Mouse (Mus musculus) CH12.LX (cell line): Measurements from ENCODE around the gene Tnp2. TPM values are rescaled to one million over a fixed set of nuclear protein-coding genes. Genes with fewer than 3 reads are reported as not detected.

Experiments used
- DNase-seq: peaks from one replicate; pipeline ENCODE4 v3.0.0-alpha.2; 2013; ENCODE audit errors: extremely low read depth
- H3K27ac ChIP-seq: 2 replicates; pipeline ENCODE4 v1.5.1; 2012; ENCODE audit warnings: low read depth, mild to moderate bottlenecking, control low read depth, moderate library complexity; ENCODE audit not compliant: insufficient read depth
- H3K27me3 ChIP-seq: replicated peaks from 2 replicates; pipeline ENCODE3; 2012; ENCODE audit warnings: inconsistent platforms
- H3K36me3 ChIP-seq, 2 experiments: replicated peaks in 1 of 2; 2 replicates each; pipeline versions ENCODE3 to v1.6.1; 2012; ENCODE audit warnings: inconsistent platforms in 1 of 2, low read length in 1 of 2, mild to moderate bottlenecking in 1 of 2, mixed read lengths in 1 of 2, moderate library complexity in 1 of 2; ENCODE audit not compliant: control insufficient read depth in 1 of 2, insufficient read depth in 1 of 2
- H3K4me1 ChIP-seq, 2 experiments: 2 replicates each; pipeline ENCODE4 v1.6.1; 2012; ENCODE audit warnings: inconsistent platforms in 1 of 2, moderate library complexity in 1 of 2; ENCODE audit not compliant: insufficient read depth in 2 of 2, control insufficient read depth in 1 of 2
- H3K4me2 ChIP-seq: 2 replicates; pipeline ENCODE4 v1.6.1; 2012; ENCODE audit warnings: low read depth, mild to moderate bottlenecking, control low read depth; ENCODE audit not compliant: poor library complexity, insufficient read depth, severe bottlenecking
- H3K4me3 ChIP-seq, 3 experiments: fragments of 150-350 bp in 1 of 3; sonication (generic) in 1 of 3; replicated peaks in 1 of 3; 2 replicates each; pipeline versions ENCODE3 to v1.5.1; 2011 to 2012; ENCODE audit warnings: low read depth in 2 of 3, low read length in 2 of 3, mild to moderate bottlenecking in 2 of 3, moderate library complexity in 2 of 3, control low read depth in 1 of 3, improper control_type of control experiment in 1 of 3, inconsistent platforms in 1 of 3, mixed read lengths in 1 of 3; ENCODE audit not compliant: poor library complexity in 1 of 3
- H3K79me2 ChIP-seq: replicated peaks from 2 replicates; pipeline ENCODE4 v1.6.1; 2012; ENCODE audit warnings: mild to moderate bottlenecking, moderate library complexity; ENCODE audit not compliant: control insufficient read depth, poor library complexity, insufficient read depth, severe bottlenecking; ENCODE audit errors: extremely low read depth
- H3K9ac ChIP-seq: 2 replicates; pipeline ENCODE4 v1.6.1; 2012; ENCODE audit warnings: low read depth, mild to moderate bottlenecking, control low read depth, moderate library complexity; ENCODE audit not compliant: insufficient read depth
- H3K9me3 ChIP-seq: replicated peaks from 2 replicates; pipeline ENCODE3; 2012; ENCODE audit warnings: low read length, inconsistent platforms, mixed read lengths
- BHLHE40 ChIP-seq: IDR thresholded peaks from 2 replicates; pipeline ENCODE4 v1.6.1; 2011; ENCODE audit warnings: mild to moderate bottlenecking, low read depth, low read length, improper control_type of control experiment
- CHD1 ChIP-seq: IDR thresholded peaks from 2 replicates; pipeline ENCODE4 v1.6.1; 2012; ENCODE audit warnings: low read depth, low read length, improper control_type of control experiment, inconsistent platforms
- CHD2 ChIP-seq: IDR thresholded peaks from 2 replicates; pipeline ENCODE4 v1.6.1; 2011; ENCODE audit warnings: low read length, improper control_type of control experiment
- CTCF ChIP-seq, 2 experiments: IDR thresholded peaks in 1 of 2; conservative IDR thresholded peaks in 1 of 2; 2 replicates each; pipeline ENCODE4 v1.5.1; 2011 to 2012; ENCODE audit warnings: low read depth in 2 of 2, low read length in 2 of 2, improper control_type of control experiment in 1 of 2, inconsistent platforms in 1 of 2, mild to moderate bottlenecking in 1 of 2, moderate library complexity in 1 of 2
- ELF1 ChIP-seq: IDR thresholded peaks from 2 replicates; pipeline ENCODE4 v1.6.1; 2014; ENCODE audit warnings: low read depth, mild to moderate bottlenecking, inconsistent platforms, low read length, improper control_type of control experiment
- EP300 ChIP-seq: IDR thresholded peaks from 2 replicates; pipeline ENCODE4 v1.6.1; 2011; ENCODE audit warnings: low read length, improper control_type of control experiment
- IRF4 ChIP-seq: IDR thresholded peaks from 2 replicates; pipeline ENCODE4 v1.6.1; 2014; ENCODE audit warnings: low read depth, mild to moderate bottlenecking, inconsistent platforms, low read length, improper control_type of control experiment
- JUN ChIP-seq: IDR thresholded peaks from 2 replicates; pipeline ENCODE4 v1.6.1; 2011; ENCODE audit warnings: low read depth, mild to moderate bottlenecking, low read length, improper control_type of control experiment, moderate library complexity; ENCODE audit not compliant: insufficient read depth
- KAT2A ChIP-seq: IDR thresholded peaks from 2 replicates; pipeline ENCODE4 v1.6.1; 2012; ENCODE audit warnings: low read length, improper control_type of control experiment, inconsistent platforms; ENCODE audit not compliant: insufficient replicate concordance
- MAFK ChIP-seq: IDR thresholded peaks from 2 replicates; pipeline ENCODE4 v1.6.1; 2011; ENCODE audit warnings: low read length, improper control_type of control experiment; ENCODE audit not compliant: insufficient replicate concordance
- MXI1 ChIP-seq: IDR thresholded peaks from 2 replicates; pipeline ENCODE4 v1.6.1; 2011; ENCODE audit warnings: mild to moderate bottlenecking, low read depth, low read length, improper control_type of control experiment
- MYC ChIP-seq: IDR thresholded peaks from 2 replicates; pipeline ENCODE4 v1.6.1; 2011; ENCODE audit warnings: low read depth, mild to moderate bottlenecking, improper control_type of control experiment, low read length
- NELFE ChIP-seq: IDR thresholded peaks from 2 replicates; pipeline ENCODE4 v1.6.1; 2011; ENCODE audit warnings: low read depth, low read length, improper control_type of control experiment
- NRF1 ChIP-seq: IDR thresholded peaks from 2 replicates; pipeline ENCODE4 v1.6.1; 2014; ENCODE audit warnings: low read depth, mild to moderate bottlenecking, inconsistent platforms, low read length, improper control_type of control experiment, moderate library complexity
- PAX5 ChIP-seq: IDR thresholded peaks from 2 replicates; pipeline ENCODE4 v1.6.1; 2012; ENCODE audit warnings: low read length, inconsistent platforms, mixed read lengths
- POLR2A ChIP-seq: IDR thresholded peaks from 2 replicates; pipeline ENCODE4 v1.6.1; 2011; ENCODE audit warnings: low read depth, mild to moderate bottlenecking, improper control_type of control experiment, low read length
- SIN3A ChIP-seq: IDR thresholded peaks from 2 replicates; pipeline ENCODE4 v1.6.1; 2012; ENCODE audit warnings: low read length, improper control_type of control experiment, inconsistent platforms
- SMC3 ChIP-seq: IDR thresholded peaks from 2 replicates; pipeline ENCODE4 v1.6.1; 2011; ENCODE audit warnings: low read depth, low read length, improper control_type of control experiment
- TBP ChIP-seq: conservative IDR thresholded peaks from 2 replicates; pipeline ENCODE4 v1.6.1; 2011; ENCODE audit warnings: low read depth, low read length, improper control_type of control experiment
- TCF12 ChIP-seq: IDR thresholded peaks from 2 replicates; pipeline ENCODE4 v1.6.1; 2014; ENCODE audit warnings: low read depth, mild to moderate bottlenecking, inconsistent platforms, low read length, improper control_type of control experiment
- USF2 ChIP-seq: conservative IDR thresholded peaks from 2 replicates; pipeline ENCODE4 v1.6.1; 2011; ENCODE audit warnings: low read depth, low read length, improper control_type of control experiment
- dilution Hi-C: fragments of 300-500 bp; cut with MboI; formaldehyde crosslinking; loops from 2 replicates; pipeline ENCODE4 v1.14.3; 2020; ENCODE audit warnings: low sequenced_read_pairs; ENCODE audit not compliant: extremely low pct_unique_long_range_greater_than_20kb, extremely low pct_ligation_motif_present
- in situ Hi-C: fragments of 300-500 bp; cut with MboI; formaldehyde crosslinking; loops from 3 replicates; pipeline ENCODE4 v1.14.3; 2019; ENCODE audit warnings: low sequenced_read_pairs, low pct_ligation_motif_present, low pct_unique_long_range_greater_than_20kb, mixed read lengths
- polyA plus RNA-seq: library from polyadenylated mRNA; unstranded; fragments of >175 nt; gene quantifications from 2 replicates; pipeline ENCODE4 v1.2.1, GENCODE M21; 2012; ENCODE audit warnings: low read depth; ENCODE audit not compliant: insufficient read length
- total RNA-seq, 2 experiments: library from RNA; depleted of rRNA; stranded (reverse); fragments of 300-350 nt in 1 of 2; fragments of >200 nt in 1 of 2; gene quantifications; 2 replicates each; pipeline ENCODE4 v1.2.3; 2012 to 2014

The Tnp2 gene
- total and polyA plus RNA-seq, 3 experiments = 0.25 to 0.43 TPM; not detected in 1

- no peak for DNase-seq
- Histone ChIP-seq H3K4me3 (no peak overlapping the region), H3K27ac (no peak overlapping the region), H3K27me3 (no peaks in the 10 kb centered on the region), H3K79me2 (no peaks in the 10 kb centered on the region), H3K4me2 (no peak overlapping the region), H3K9me3 (peaks cover 6% of the 10 kb centered on the region), H3K36me3 (no peaks in the 10 kb centered on the region), H3K4me1 (peaks cover 3 to 4% of the 10 kb centered on the region in 2 experiments; a peak in 3 of 4 replicates), H3K9ac (no peak overlapping the region)
- in situ Hi-C loops = no loop called here
- TF ChIP-seq CHD1 (no peak), NELFE (no peak), TBP (no peak), USF2 (no peak), ELF1 (no peak), CTCF (conservative IDR thresholded peaks at IDR 0.05 in 1 of 2, IDR thresholded peaks at IDR 0.05 in 1 of 2; ENCODE audit: low read depth in 2 of 2, low read length in 2 of 2) (no peak), EP300 (no peak), PAX5 (no peak), KAT2A (no peak), IRF4 (no peak), SMC3 (no peak), NRF1 (no peak), MAFK (no peak), MXI1 (no peak), TCF12 (no peak)
- dilution Hi-C loops = no loop called here
Measured at GRCm38 (mm10) chr16:10827269-10827668, 38.8 kb upstream of the Tnp2 start.

- dilution Hi-C loops (no loop called here), in situ Hi-C loops (no loop called here)
- peaks cover 3% of the 10 kb centered on the region for H3K9me3 ChIP-seq
- H3K27me3 ChIP-seq = no peaks in the 10 kb centered on the region
- H3K4me2 ChIP-seq = no peak overlapping the region
- H3K4me1 ChIP-seq = peaks cover 8 to 13% of the 10 kb centered on the region in 2 experiments
- no peak for DNase-seq
- no peaks in the 10 kb centered on the region for H3K79me2 ChIP-seq
- no peak for TF ChIP-seq CHD2
- no peak for TF ChIP-seq SIN3A
- TF ChIP-seq POLR2A = no peak
- TF ChIP-seq NRF1 = no peak
- TF ChIP-seq NELFE = no peak
- no peak for TF ChIP-seq BHLHE40
- no peak for TF ChIP-seq MAFK
- no peak for TF ChIP-seq JUN
- TF ChIP-seq TBP = no peak
- TF ChIP-seq MYC = no peak
- TF ChIP-seq PAX5 = no peak
- no peak for TF ChIP-seq SMC3
- TF ChIP-seq, all 38 proteins: peak for 0
- no peak overlapping the region for H3K27ac ChIP-seq
- no peaks in the 10 kb centered on the region for H3K36me3 ChIP-seq
- no peak overlapping the region for H3K4me3 ChIP-seq
- H3K9ac ChIP-seq = no peak overlapping the region
Measured at GRCm38 (mm10) chr16:10825840-10826239, 37.4 kb upstream of the Tnp2 start.
